ENCODE assay signal across 16 mouse cellular contexts in the genomic region with DNA sequence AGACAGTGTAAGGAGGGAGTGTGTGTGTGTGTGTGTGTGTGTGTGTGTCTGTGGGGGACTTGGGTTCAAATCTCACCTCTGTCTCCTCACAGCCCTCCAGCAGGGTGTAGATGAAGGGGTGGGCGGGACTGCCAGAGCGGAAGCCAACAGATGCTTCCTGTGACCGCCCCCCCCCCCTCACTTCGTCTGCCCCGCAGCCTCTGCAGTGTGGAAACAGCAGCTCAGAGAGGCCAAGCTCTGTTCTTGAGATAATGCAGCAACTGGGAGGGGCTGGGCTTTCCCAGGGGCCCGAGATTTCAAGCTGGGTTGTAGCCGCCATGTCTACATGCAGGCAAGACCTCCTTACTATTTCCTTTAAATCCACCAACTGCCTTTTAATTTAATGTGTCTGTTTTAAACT. TPM values are rescaled to one million over a fixed set of nuclear protein-coding genes. Genes with fewer than 3 reads are reported as not detected.
DNase-seq lines count a peak whose midpoint lies in the region; ATAC-seq and TF ChIP-seq lines count a peak whose summit lies in the region.
"Had no signal": no experiment of that assay in that cellular context is flagged by ENCODE, and none has a peak within 500 bp of the region (broad histone marks: within the 10 kb centered on the region; RNA-seq: fewer than 3 reads in every experiment).

No protein-coding gene starts in this region.

- TF ChIP-seq POLR2A in kidney, adult 2 months (IDR thresholded peaks at IDR 0.05; ENCODE audit: low read depth, low read length), result no peak

- peaks cover under 1% of the 10 kb centered on the region; the same call in 1 of the 2 replicates for H3K27me3 ChIP-seq in heart, embryonic 10.5 days (ENCODE audit: insufficient read depth, poor library complexity, severe bottlenecking)
- no peaks in the 10 kb centered on the region for H3K27me3 ChIP-seq in kidney, adult 2 months (replicated peaks; ENCODE audit: control insufficient read depth, insufficient read depth, low read length)
- H3K27me3 ChIP-seq: limb, embryonic 12.5 days had no signal

- no peaks in the 10 kb centered on the region for H3K9me3 ChIP-seq in heart, embryonic 10.5 days
- H3K9me3 ChIP-seq: limb, embryonic 12.5 days had no signal

- no peaks in the 10 kb centered on the region for H3K36me3 ChIP-seq in heart, embryonic 10.5 days
- H3K36me3 ChIP-seq in kidney, adult 2 months (ENCODE audit: control insufficient read depth, insufficient read depth, low read length), result no peaks in the 10 kb centered on the region
- H3K36me3 ChIP-seq: limb, embryonic 12.5 days had no signal

- H3K4me3 ChIP-seq in heart, embryonic 10.5 days, result no peak overlapping the region
- no peak overlapping the region for H3K4me3 ChIP-seq in kidney, adult 2 months (ENCODE audit: insufficient read depth, low read depth, low read length)
- H3K4me3 ChIP-seq: limb, embryonic 12.5 days had no signal

- TF ChIP-seq CTCF in kidney, adult 2 months (conservative IDR thresholded peaks at IDR 0.05; ENCODE audit: insufficient read depth, insufficient read length, low read depth, low read length), result no peak

- peak overlapping the region; percentile 57 for H3K27ac ChIP-seq in heart, embryonic 10.5 days
- no peak overlapping the region for H3K27ac ChIP-seq in kidney, adult 2 months (ENCODE audit: insufficient read depth, low read depth, low read length)
- H3K27ac ChIP-seq: limb, embryonic 12.5 days; macrophage had no signal

- peak; percentile 64 for ATAC-seq in inflammation-experienced regulatory T-cells, adult 6 months

- DNase-seq in heart, embryonic 10.5 days (ENCODE audit: low spot score), result no peak
- no peak for DNase-seq in heart, postnatal 14 days
- peak; percentile 53 for DNase-seq in ES-CJ7 (ENCODE audit: low read depth, low spot score)
- DNase-seq in thymus, adult 18-20 months, result peak; percentile 30 to 61
- DNase-seq in frontal cortex, adult 2 months (ENCODE audit: extremely low spot score in 1 of 2, low spot score in 1 of 2), result no peak
- no peak for DNase-seq in kidney, adult 2 months
- no peak for DNase-seq in left cerebral cortex, adult 9 months (ENCODE audit: low spot score in 2 of 2)
- DNase-seq: adrenal gland, adult 2 months; cerebellum, adult 11-12 months; heart, postnatal 36 days; kidney, postnatal 10 days; right cerebral cortex, postnatal 25 days had no signal

- intact Hi-C loops in heart, postnatal 14 days (cut with DNase I), result no loop called here

- peaks cover 67% of the 10 kb centered on the region for H3K4me1 ChIP-seq in heart, embryonic 10.5 days
- no peaks in the 10 kb centered on the region for H3K4me1 ChIP-seq in kidney, adult 2 months (ENCODE audit: control insufficient read depth, insufficient read depth, low read length)

- 26% methylated on average over 7 of the region's 7 CpGs for WGBS in heart, embryonic 10.5 days
- 27% methylated on average over 7 of the region's 7 CpGs for WGBS in kidney, adult 2 months

RNA-seq across cellular contexts. Expression of gene Laptm5, which starts 2.3 kb away (rescaled TPM):
- polyA plus RNA-seq in heart, embryonic 10.5 days (2016; fragmentation: Nextera tagmentation; extraction: Ambion mirVana), result 7.7 and 19.5 TPM in 2 replicates
- 10 to 100 TPM; 17.8 to 35.3 TPM for total RNA-seq in heart, postnatal 14 days (2021)
- 1,000 to 10,000 TPM; 1,760 to 2,043 (median 1,985) TPM for polyA plus RNA-seq in inflammation-experienced regulatory T-cells, adult 6 months (2017; shearing (Covaris generic))
- polyA plus RNA-seq in frontal cortex, adult 2 months (2012; rRNA removed), result 45.3 and 63.2 TPM in 2 replicates
- polyA plus RNA-seq in kidney, adult 2 months (2012; rRNA removed), result 35.6 and 79.8 TPM in 2 replicates

RNA-seq across cellular contexts. Expression of gene Matn1, which starts 33.5 kb away (rescaled TPM):
- not detected in 2 replicates for polyA plus RNA-seq in heart, embryonic 10.5 days (2016; fragmentation: Nextera tagmentation; extraction: Ambion mirVana)
- total RNA-seq in heart, postnatal 14 days (2021), result not detected
- polyA plus RNA-seq in inflammation-experienced regulatory T-cells, adult 6 months (2017; shearing (Covaris generic)), result not detected
- polyA plus RNA-seq in frontal cortex, adult 2 months (2012; rRNA removed), result 0.65 and 0.82 TPM in 2 replicates
- polyA plus RNA-seq in kidney, adult 2 months (2012; rRNA removed), result 0.06 TPM in 1 of 2 replicates, not detected in the other
- total RNA-seq: adrenal gland, adult 2 months; heart, postnatal 36 days had no signal
- polyA plus RNA-seq: adrenal gland, adult 2 months; neural tube, embryonic 11.5 days had no signal

Comparison
In these comparisons a context has a peak if more than half of its experiments do, and no peak if none do; other contexts are left out.
1. DNase-seq: peak in ES-CJ7 (single experiment) and thymus, adult 18-20 months (2 of 2); none in heart, embryonic 10.5 days (single experiment), heart, postnatal 14 days (0 of 2), frontal cortex, adult 2 months (0 of 2), kidney, adult 2 months (single experiment) and left cerebral cortex, adult 9 months (0 of 2).
2. RNA of gene Laptm5, which starts 2.3 kb away (polyA plus RNA-seq): 1,760 to 2,043 TPM in inflammation-experienced regulatory T-cells, adult 6 months; 35.6 to 79.8 TPM in kidney, adult 2 months, 45.3 to 63.2 TPM in frontal cortex, adult 2 months and 7.7 to 19.5 TPM in heart, embryonic 10.5 days; every median in the first group is over 10 times any median in the second.